Mouse (Mus musculus) erythroblast, embryonic 14.5 days (primary cell): ENCODE data around the gene Nptx1. TPM values are rescaled to one million over a fixed set of nuclear protein-coding genes. Genes with fewer than 3 reads are reported as not detected.

Experiments
- H3K27me3 ChIP-seq: 2 replicates; pipeline ENCODE4 v1.6.1; 2012; ENCODE audit warnings: inconsistent platforms; ENCODE audit not compliant: control insufficient read depth
- H3K36me3 ChIP-seq: 2 replicates; pipeline ENCODE4 v1.6.1; 2012; ENCODE audit warnings: mild to moderate bottlenecking, inconsistent platforms; ENCODE audit not compliant: control insufficient read depth
- H3K4me1 ChIP-seq: 2 replicates; pipeline ENCODE4 v1.6.1; 2012; ENCODE audit warnings: inconsistent platforms; ENCODE audit not compliant: control insufficient read depth
- H3K4me3 ChIP-seq: replicated peaks from 2 replicates; pipeline ENCODE3; 2012; ENCODE audit warnings: moderate library complexity, mild to moderate bottlenecking, inconsistent platforms
- H3K9me3 ChIP-seq: 2 replicates; pipeline ENCODE4 v1.6.1; 2012; ENCODE audit warnings: low read length, inconsistent platforms, mixed read lengths; ENCODE audit not compliant: control insufficient read depth
- GATA1 ChIP-seq: IDR thresholded peaks from 2 replicates; pipeline ENCODE4 v1.6.1; 2012; ENCODE audit warnings: low read length, inconsistent platforms, mixed read lengths
- TAL1 ChIP-seq: IDR thresholded peaks from 3 replicates; pipeline ENCODE4 v1.6.1; 2012; ENCODE audit warnings: low read length, inconsistent platforms, mixed read lengths
- polyA plus RNA-seq: library from polyadenylated mRNA; stranded (reverse); fragments of >175 nt; gene quantifications from 2 replicates; pipeline ENCODE4 v1.2.3, GENCODE M21; 2012

The Nptx1 gene
- polyA plus RNA-seq, 1 experiment, result not detected

DNA sequence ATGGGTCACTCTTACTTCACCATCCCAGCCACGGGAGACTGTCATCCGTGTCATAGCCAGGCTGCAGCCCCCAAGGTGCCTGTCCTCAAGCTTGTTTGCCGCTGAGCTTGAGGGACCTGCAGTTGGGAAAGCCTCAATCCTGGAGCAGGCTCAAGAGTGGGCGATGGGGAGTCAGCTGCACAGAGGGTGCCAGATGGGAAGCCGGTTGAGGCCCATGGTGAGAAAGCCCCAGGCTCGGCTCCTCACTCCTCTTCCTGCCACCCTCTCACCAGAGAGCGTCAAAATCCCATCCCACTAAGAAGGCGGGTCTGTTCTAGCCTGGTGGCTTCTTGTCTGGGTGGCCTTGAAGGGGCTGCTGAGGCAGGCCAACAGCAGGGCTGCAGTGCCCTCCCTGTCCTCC, 39.8 kb downstream of the Nptx1 start:
- H3K4me3 ChIP-seq, result no peak overlapping the region
- H3K4me1 ChIP-seq, result peaks cover 6% of the 10 kb centered on the region
- no peak for TF ChIP-seq TAL1
- no peak for TF ChIP-seq GATA1
- no peaks in the 10 kb centered on the region for H3K9me3 ChIP-seq
- H3K36me3 ChIP-seq, result peaks cover 42% of the 10 kb centered on the region
- H3K27me3 ChIP-seq, result peaks cover 2% of the 10 kb centered on the region; the same call in 1 of the 2 replicates

GRCm38 (mm10) chr11:119506386-119506785, 41.2 kb downstream of the Nptx1 start:
- Histone ChIP-seq H3K9me3 (no peaks in the 10 kb centered on the region), H3K27me3 (no peaks in the 10 kb centered on the region), H3K36me3 (peaks cover 55% of the 10 kb centered on the region), H3K4me1 (peaks cover 10% of the 10 kb centered on the region), H3K4me3 (no peak overlapping the region)
- TF ChIP-seq TAL1, result no peak
- no peak for TF ChIP-seq GATA1

DNA sequence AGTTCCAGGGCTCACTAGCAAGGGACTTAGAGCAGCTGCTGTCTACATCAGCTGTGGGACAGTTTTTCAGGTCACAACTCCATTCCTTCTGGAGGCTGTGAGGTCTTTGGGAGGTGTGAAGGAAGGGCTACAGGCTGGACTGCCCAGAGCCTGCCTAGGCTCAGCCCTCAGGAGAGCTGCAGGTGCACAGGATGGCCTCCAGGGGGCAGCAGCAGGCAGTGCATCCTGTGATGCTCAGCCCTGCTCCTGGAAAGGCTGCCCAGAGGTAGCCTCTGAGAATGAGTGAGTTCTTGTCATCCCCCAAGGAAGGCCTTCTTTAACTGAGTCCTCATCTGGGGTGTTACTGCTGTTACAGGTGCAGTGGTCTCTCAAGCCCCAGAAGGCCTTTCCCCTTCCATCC, 43.9 kb downstream of the Nptx1 start:
- Histone ChIP-seq H3K27me3 (no peaks in the 10 kb centered on the region), H3K4me3 (no peak overlapping the region), H3K4me1 (peaks cover 10% of the 10 kb centered on the region), H3K9me3 (no peaks in the 10 kb centered on the region), H3K36me3 (peaks cover 79% of the 10 kb centered on the region)
- TF ChIP-seq TAL1 (no peak), GATA1 (no peak)

DNA sequence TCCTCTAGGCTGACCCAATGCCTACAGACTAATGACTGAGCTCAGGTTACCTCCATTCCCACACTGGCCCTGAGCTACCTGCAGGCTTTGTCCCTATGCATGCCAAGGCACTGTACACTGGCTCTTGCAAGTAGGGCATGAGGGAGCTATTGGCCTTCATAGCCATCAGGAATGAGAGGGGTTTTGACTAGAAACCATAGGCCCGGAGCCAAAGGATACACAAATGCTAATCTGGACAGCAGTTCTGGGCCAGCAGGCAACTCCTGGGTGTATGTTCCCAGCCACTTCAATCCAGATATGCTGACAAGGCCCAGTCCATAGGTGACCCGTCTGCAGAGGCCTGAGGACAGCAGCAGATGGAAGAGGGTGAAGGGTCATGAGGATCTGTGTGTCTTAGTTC, 47.5 kb downstream of the Nptx1 start:
- Histone ChIP-seq H3K4me1 (peaks cover 10% of the 10 kb centered on the region), H3K27me3 (no peaks in the 10 kb centered on the region), H3K36me3 (peaks cover 64% of the 10 kb centered on the region), H3K9me3 (no peaks in the 10 kb centered on the region), H3K4me3 (no peak overlapping the region)
- no peak for TF ChIP-seq GATA1

DNA sequence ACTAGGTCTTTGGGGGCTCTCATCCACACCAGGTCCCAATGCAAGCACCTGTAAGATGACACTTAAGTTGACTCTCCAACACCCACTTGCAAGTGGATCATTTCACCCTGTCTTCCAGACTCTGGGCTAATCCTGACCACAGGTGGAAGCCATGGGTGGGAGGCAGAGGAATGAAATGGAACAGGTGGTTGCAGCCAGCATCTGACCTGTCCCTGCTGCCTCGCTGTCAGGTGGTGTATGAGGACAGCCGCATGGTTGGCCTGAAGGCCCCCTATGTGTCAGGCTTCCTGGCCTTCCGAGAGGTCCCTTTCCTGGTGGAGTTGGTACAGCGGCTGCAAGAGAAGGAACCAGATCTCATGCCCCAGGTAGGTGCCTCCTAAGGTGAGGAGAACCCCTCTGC, 48.3 kb downstream of the Nptx1 start:
- no peaks in the 10 kb centered on the region for H3K9me3 ChIP-seq
- no peak for TF ChIP-seq GATA1
- peaks cover 10% of the 10 kb centered on the region for H3K4me1 ChIP-seq
- no peak overlapping the region for H3K4me3 ChIP-seq
- peaks cover 59% of the 10 kb centered on the region for H3K36me3 ChIP-seq
- no peaks in the 10 kb centered on the region for H3K27me3 ChIP-seq

DNA sequence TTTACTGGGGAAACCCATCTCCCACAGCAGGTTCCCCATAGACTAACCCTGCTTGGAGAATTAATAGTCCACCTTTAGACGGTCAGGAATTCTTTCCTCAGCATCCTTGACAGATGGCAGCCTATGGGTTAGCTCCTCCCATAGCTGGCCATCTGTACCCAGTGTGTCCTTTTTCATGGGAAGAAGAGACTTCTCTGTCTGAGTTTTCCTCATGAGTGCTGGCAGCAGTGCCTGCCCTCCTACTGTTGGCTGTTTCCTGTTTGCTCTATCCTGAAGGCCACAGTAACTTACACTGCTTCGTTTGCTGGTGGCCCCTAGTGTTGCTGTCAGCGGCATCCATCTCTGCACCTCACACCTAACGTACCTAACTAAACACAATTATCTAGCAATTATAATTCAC, 50.1 kb downstream of the Nptx1 start:
- H3K9me3 ChIP-seq, result no peaks in the 10 kb centered on the region
- H3K4me3 ChIP-seq, result no peak overlapping the region
- TF ChIP-seq TAL1 (no peak), GATA1 (no peak)
- H3K4me1 ChIP-seq, result peaks cover 8% of the 10 kb centered on the region
- H3K27me3 ChIP-seq, result no peaks in the 10 kb centered on the region
- peaks cover 53% of the 10 kb centered on the region for H3K36me3 ChIP-seq

GRCm38 (mm10) chr11:119496147-119496546, 51.4 kb downstream of the Nptx1 start:
- TF ChIP-seq GATA1, result no peak
- TF ChIP-seq TAL1, result no peak
- Histone ChIP-seq H3K27me3 (no peaks in the 10 kb centered on the region), H3K9me3 (no peaks in the 10 kb centered on the region), H3K36me3 (peaks cover 42% of the 10 kb centered on the region), H3K4me1 (peaks cover 14% of the 10 kb centered on the region), H3K4me3 (no peak overlapping the region)

- Histone ChIP-seq H3K27me3 (no peaks in the 10 kb centered on the region; the same call in 1 of the 2 replicates), H3K4me3 (no peak overlapping the region), H3K36me3 (peaks cover 20% of the 10 kb centered on the region), H3K9me3 (no peaks in the 10 kb centered on the region), H3K4me1 (peaks cover 24% of the 10 kb centered on the region)
- TF ChIP-seq GATA1 (no peak), TAL1 (no peak)
Measured at GRCm38 (mm10) chr11:119493516-119493915, 54.0 kb downstream of the Nptx1 start.

DNA sequence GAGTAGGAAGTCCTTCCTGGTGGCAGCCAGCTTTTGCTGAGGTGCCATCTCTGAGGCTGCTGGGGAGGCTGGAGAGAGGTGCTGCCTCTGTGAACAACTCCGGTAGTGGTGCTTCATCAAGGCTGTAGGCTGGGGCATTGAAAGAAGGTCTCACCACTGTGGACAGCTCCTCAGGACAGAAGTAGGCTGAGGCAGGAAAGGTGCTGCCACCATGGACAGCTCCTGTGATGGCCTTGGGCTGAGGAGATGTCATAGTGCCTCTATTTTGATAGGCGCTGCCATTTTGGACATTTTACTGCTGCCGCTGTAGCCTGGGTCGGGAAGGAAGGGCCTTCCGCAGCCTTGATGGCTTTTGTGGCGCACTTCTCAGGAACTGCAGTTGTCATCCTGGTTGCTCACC, 54.7 kb downstream of the Nptx1 start:
- Histone ChIP-seq H3K9me3 (no peaks in the 10 kb centered on the region), H3K4me1 (peaks cover 24% of the 10 kb centered on the region), H3K36me3 (peaks cover 17% of the 10 kb centered on the region), H3K4me3 (no peak overlapping the region), H3K27me3 (no peaks in the 10 kb centered on the region; the same call in 1 of the 2 replicates)
- TF ChIP-seq GATA1 (no peak), TAL1 (no peak)

DNA sequence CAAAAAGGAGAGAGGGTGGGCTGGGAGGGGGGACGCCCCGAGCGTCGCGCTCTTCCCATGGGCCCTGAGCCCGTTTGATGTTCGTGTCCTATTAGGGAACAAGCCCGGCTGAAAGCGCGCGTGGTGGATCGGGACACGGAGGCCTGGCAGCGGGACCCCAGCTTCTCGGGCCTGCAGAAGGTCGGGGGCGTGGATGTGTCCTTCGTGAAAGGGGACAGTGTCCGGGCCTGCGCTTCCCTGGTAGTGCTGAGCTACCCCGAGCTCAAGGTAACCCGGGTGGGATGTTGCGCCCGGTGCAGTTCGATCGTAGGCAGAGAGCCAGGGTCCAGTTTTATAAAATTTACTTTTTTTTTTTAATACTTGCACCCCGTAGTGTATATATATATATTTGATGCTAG, 55.9 kb downstream of the Nptx1 start:
- Histone ChIP-seq H3K4me1 (peaks cover 24% of the 10 kb centered on the region), H3K9me3 (no peaks in the 10 kb centered on the region), H3K4me3 (peak overlapping the region; percentile 70), H3K27me3 (no peaks in the 10 kb centered on the region; the same call in 1 of the 2 replicates), H3K36me3 (peaks cover 18% of the 10 kb centered on the region)
- no peak for TF ChIP-seq GATA1
